Mouse (Mus musculus) heart, adult 2 months (tissue): ENCODE measurements around the gene Zswim5. TPM values are rescaled to one million over a fixed set of nuclear protein-coding genes. Genes with fewer than 3 reads are reported as not detected.

Source experiments
- DNase-seq, 2 experiments: peaks; one replicate each; pipeline ENCODE4 v3.0.0; 2021
- H3K27ac ChIP-seq: fragments of 200-600 bp; 2 replicates; pipeline ENCODE4 v1.8.1; 2022
- H3K27me3 ChIP-seq: fragments of 200-500 bp; 2 replicates; pipeline ENCODE4 v1.6.1; 2012; ENCODE audit warnings: mild to moderate bottlenecking, low read length, inconsistent platforms, mixed read lengths; ENCODE audit not compliant: control insufficient read depth, insufficient read depth
- H3K36me3 ChIP-seq: fragments of 200-500 bp; 2 replicates; pipeline ENCODE4 v1.6.1; 2012; ENCODE audit warnings: low read length, inconsistent platforms; ENCODE audit not compliant: control insufficient read depth, insufficient read depth
- H3K4me1 ChIP-seq: fragments of 200-500 bp; 2 replicates; pipeline ENCODE4 v1.6.1; 2011; ENCODE audit warnings: low read length; ENCODE audit not compliant: control insufficient read depth, insufficient read depth
- H3K4me3 ChIP-seq: fragments of 200-600 bp; 2 replicates; pipeline ENCODE4 v1.8.1; 2022
- H3K79me2 ChIP-seq: fragments of 200-500 bp; replicated peaks from 2 replicates; pipeline ENCODE4 v1.6.1; 2012; ENCODE audit warnings: mild to moderate bottlenecking, inconsistent platforms, low read length, moderate library complexity, mixed read lengths; ENCODE audit not compliant: control insufficient read depth, insufficient read depth
- H3K9ac ChIP-seq: fragments of 200-500 bp; 2 replicates; pipeline ENCODE4 v1.6.1; 2012; ENCODE audit warnings: low read depth, mild to moderate bottlenecking, control low read depth, inconsistent platforms, low read length, mixed read lengths
- CTCF ChIP-seq: fragments of 200-600 bp; IDR thresholded peaks from 2 replicates; pipeline ENCODE4 v1.8.1; 2022; ENCODE audit warnings: antibody characterized with exemption, mild to moderate bottlenecking, moderate library complexity
- EP300 ChIP-seq: fragments of 200-500 bp; IDR thresholded peaks from 2 replicates; pipeline ENCODE4 v1.6.1; 2011; ENCODE audit warnings: low read depth, low read length, control low read depth; ENCODE audit not compliant: insufficient read depth
- POLR2A ChIP-seq: fragments of 200-500 bp; IDR thresholded peaks from 2 replicates; pipeline ENCODE4 v1.6.1; 2011; ENCODE audit warnings: mild to moderate bottlenecking, low read depth, low read length, control low read depth; ENCODE audit not compliant: insufficient read depth
- WGBS: fragments of 180-500 bp; shearing (Covaris S2); methylation state at CpG from one replicate; pipeline ENCODE4 v1.1.7; 2018; 5-methylcytosine and 5-hydroxymethylcytosine counted together
- intact Hi-C: fragments of 180-260 bp; cut with DNase I; formaldehyde crosslinking; loops from one replicate; pipeline ENCODE4 v1.15.1; 2025
- polyA plus RNA-seq: library from polyadenylated mRNA; depleted of rRNA; stranded (reverse); fragments of >200 nt; gene quantifications from 2 replicates; pipeline ENCODE4 v1.2.3, GENCODE M21; 2012; rRNA removed
- total RNA-seq, 2 experiments: library from RNA; stranded (reverse); gene quantifications; 2 replicates each; pipeline ENCODE4 v1.2.3; 2021

Zswim5 gene
- total and polyA plus RNA-seq, 3 experiments = 0.86 to 1.0 (median 1.0) TPM

DNA sequence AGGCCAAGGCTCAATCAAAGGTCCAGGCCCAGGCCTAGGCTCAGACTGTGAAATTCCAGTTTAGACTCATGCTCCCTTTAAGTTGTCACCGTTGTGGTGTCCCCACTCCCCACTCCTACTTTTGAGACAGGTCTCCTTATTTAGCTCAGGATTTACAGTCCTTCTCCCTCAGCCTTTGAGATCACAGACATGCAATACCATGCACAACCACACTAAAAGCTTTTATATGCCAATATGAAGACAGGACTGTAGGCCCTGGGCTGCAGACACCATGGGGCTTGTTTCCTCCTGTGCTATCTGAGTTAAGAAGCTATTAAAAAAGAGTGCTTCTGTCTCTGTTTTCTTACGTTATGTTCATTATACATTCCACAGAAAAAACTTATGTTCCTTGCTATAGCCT lies 140.6 kb downstream of the Zswim5 start:
- H3K9ac ChIP-seq = no peak overlapping the region
- no peaks in the 10 kb centered on the region for H3K79me2 ChIP-seq
- no peak overlapping the region for H3K4me3 ChIP-seq
- no peaks in the 10 kb centered on the region for H3K4me1 ChIP-seq
- no peak overlapping the region for H3K27ac ChIP-seq
- TF ChIP-seq CTCF (0 out of 2 replicates have a peak, but pooled peaks have one; percentile 7), EP300 (no peak), POLR2A (no peak)
- no peaks in the 10 kb centered on the region for H3K27me3 ChIP-seq
- intact Hi-C loops = loop anchor here (2.0 to 5.0 kb wide), 2 partner anchors 23 to 105 kb away; partner anchors contain the start of genes Hectd3 and Urod
- WGBS = 85% methylated on average over 2 of the region's 2 CpGs
- DNase-seq = no peak
- H3K36me3 ChIP-seq = no peaks in the 10 kb centered on the region

GRCm38 (mm10) chr4:117018327-117018726 lies 141.2 kb downstream of the Zswim5 start:
- H3K79me2 ChIP-seq = no peaks in the 10 kb centered on the region
- no peak overlapping the region for H3K27ac ChIP-seq
- TF ChIP-seq POLR2A (no peak), EP300 (no peak), CTCF (no peak)
- H3K36me3 ChIP-seq = no peaks in the 10 kb centered on the region
- intact Hi-C loops = loop anchor here (2.0 to 5.0 kb wide), 2 partner anchors 24 to 104 kb away; partner anchors contain the start of genes Hectd3 and Urod
- H3K4me1 ChIP-seq = no peaks in the 10 kb centered on the region
- no peak overlapping the region for H3K4me3 ChIP-seq
- no peak overlapping the region for H3K9ac ChIP-seq
- no peak for DNase-seq
- 87% methylated on average over 7 of the region's 7 CpGs for WGBS
- H3K27me3 ChIP-seq = no peaks in the 10 kb centered on the region

GRCm38 (mm10) chr4:117019206-117020134 lies 142.3 kb downstream of the Zswim5 start, which contains the start of gene Eif2b3:
Gene Eif2b3 (plus strand): TSS chr4:117019402.
- TF ChIP-seq CTCF = peak; percentile 30
- TF ChIP-seq POLR2A = peak; percentile 78
- TF ChIP-seq EP300 = 0 out of 2 replicates have a peak, but pooled peaks have one; percentile 35
- Histone ChIP-seq H3K4me1 (no peaks in the 10 kb centered on the region), H3K36me3 (no peaks in the 10 kb centered on the region), H3K27ac (peak within 1 kb of the TSS; percentile 70), H3K27me3 (no peaks in the 10 kb centered on the region), H3K79me2 (no peaks in the 10 kb centered on the region), H3K9ac (peak within 1 kb of the TSS; percentile 91), H3K4me3 (peak within 1 kb of the TSS; percentile 76)
- DNase-seq = peak; percentile 92
- WGBS = under 1% methylated on average over 61 of the region's 61 CpGs
- intact Hi-C loops = loop anchor here (2.0 to 5.0 kb wide), 2 partner anchors 25 to 103 kb away; partner anchors contain the start of genes Hectd3 and Urod

GRCm38 (mm10) chr4:117023469-117023868 lies 146.3 kb downstream of the Zswim5 start:
- Histone ChIP-seq H3K4me3 (no peak overlapping the region), H3K4me1 (no peaks in the 10 kb centered on the region), H3K27ac (no peak overlapping the region), H3K79me2 (no peaks in the 10 kb centered on the region), H3K9ac (no peak overlapping the region), H3K36me3 (no peaks in the 10 kb centered on the region), H3K27me3 (no peaks in the 10 kb centered on the region)
- 92% methylated on average over 4 of the region's 4 CpGs for WGBS
- intact Hi-C loops = no loop called here
- DNase-seq = no peak
- TF ChIP-seq POLR2A (no peak), CTCF (no peak), EP300 (no peak)

- 97% methylated on average over 1 of the region's 1 CpGs for WGBS
- intact Hi-C loops = no loop called here
- Histone ChIP-seq H3K9ac (no peak overlapping the region), H3K27ac (no peak overlapping the region), H3K36me3 (no peaks in the 10 kb centered on the region), H3K4me3 (no peak overlapping the region), H3K79me2 (no peaks in the 10 kb centered on the region; the same call in 1 of the 2 replicates), H3K4me1 (no peaks in the 10 kb centered on the region), H3K27me3 (no peaks in the 10 kb centered on the region)
- TF ChIP-seq POLR2A (no peak), CTCF (peak; percentile 46), EP300 (no peak)
- DNase-seq = no peak
Measured at GRCm38 (mm10) chr4:117031105-117031504, 153.9 kb downstream of the Zswim5 start.

Other genes with a start within 250 kb of the Zswim5 start
- gene Nasp, start 249.4 kb upstream of the Zswim5 start, total RNA-seq = 10 to 100 TPM; 16.9 to 18.3 TPM
- gene Nasp, start 249.4 kb upstream of the Zswim5 start, polyA plus RNA-seq = 3.0 and 7.1 TPM in 2 replicates
- gene Akr1a1, start 225.7 kb upstream of the Zswim5 start, total RNA-seq = 100 to 1,000 TPM; 281 to 289 TPM
- gene Akr1a1, start 225.7 kb upstream of the Zswim5 start, polyA plus RNA-seq = 247 and 371 TPM in 2 replicates
- gene Prdx1, start 191.8 kb upstream of the Zswim5 start, total RNA-seq = 100 to 1,000 TPM; 447 to 516 TPM
- 168 and 392 TPM in 2 replicates for gene Prdx1, start 191.8 kb upstream of the Zswim5 start, polyA plus RNA-seq
- 10 to 100 TPM; 55.6 to 66.3 TPM for gene Mmachc, start 169.0 kb upstream of the Zswim5 start, total RNA-seq
- gene Mmachc, start 169.0 kb upstream of the Zswim5 start, polyA plus RNA-seq = 66.8 and 95.1 TPM in 2 replicates
- 1 to 10 TPM; 4.3 to 5.5 TPM for gene Ccdc163, start 168.9 kb upstream of the Zswim5 start, total RNA-seq
- gene Ccdc163, start 168.9 kb upstream of the Zswim5 start, polyA plus RNA-seq = 17.2 and 30.9 TPM in 2 replicates
- gene Tesk2, start 156.4 kb upstream of the Zswim5 start, total RNA-seq = 1 to 10 TPM; 1.6 to 2.3 TPM
- gene Tesk2, start 156.4 kb upstream of the Zswim5 start, polyA plus RNA-seq = 1.5 and 3.0 TPM in 2 replicates
- gene Toe1, start 69.7 kb upstream of the Zswim5 start, total RNA-seq = 1 to 10 TPM; 5.7 to 8.6 TPM
- 12.3 and 15.3 TPM in 2 replicates for gene Toe1, start 69.7 kb upstream of the Zswim5 start, polyA plus RNA-seq
- gene Mutyh, start 69.7 kb upstream of the Zswim5 start, total RNA-seq = 1 to 10 TPM; 1.2 to 1.5 TPM
- gene Mutyh, start 69.7 kb upstream of the Zswim5 start, polyA plus RNA-seq = 3.5 and 3.7 TPM in 2 replicates
- gene Hpdl, start 55.7 kb upstream of the Zswim5 start, total RNA-seq = 1 to 10 TPM; 3.9 to 4.8 TPM
- gene Hpdl, start 55.7 kb upstream of the Zswim5 start, polyA plus RNA-seq = 4.0 and 4.3 TPM in 2 replicates
- 10 to 100 TPM; 86.7 to 91.9 TPM for gene Urod, start 117.0 kb downstream of the Zswim5 start, total RNA-seq
- gene Urod, start 117.0 kb downstream of the Zswim5 start, polyA plus RNA-seq = 77.1 and 117 TPM in 2 replicates
- 10 to 100 TPM; 14.0 to 20.6 TPM for gene Hectd3, start 117.9 kb downstream of the Zswim5 start, total RNA-seq
- gene Hectd3, start 117.9 kb downstream of the Zswim5 start, polyA plus RNA-seq = 28.4 and 31.0 TPM in 2 replicates
- gene Eif2b3, start 142.0 kb downstream of the Zswim5 start, total RNA-seq = 10 to 100 TPM; 12.0 to 14.6 TPM
- gene Eif2b3, start 142.0 kb downstream of the Zswim5 start, polyA plus RNA-seq = 7.9 and 11.6 TPM in 2 replicates
- under 1 TPM; 0.70 to 0.86 TPM for gene Ptch2, start 218.7 kb downstream of the Zswim5 start, total RNA-seq
- gene Ptch2, start 218.7 kb downstream of the Zswim5 start, polyA plus RNA-seq = 2.4 and 3.2 TPM in 2 replicates
- gene Btbd19, start 248.3 kb downstream of the Zswim5 start, total RNA-seq = 1 to 10 TPM; 2.9 to 3.2 TPM
- gene Btbd19, start 248.3 kb downstream of the Zswim5 start, polyA plus RNA-seq = 6.6 and 12.2 TPM in 2 replicates
- gene Tctex1d4, start 249.4 kb downstream of the Zswim5 start, total RNA-seq = not detected
- gene Tctex1d4, start 249.4 kb downstream of the Zswim5 start, polyA plus RNA-seq = 0.29 and 4.2 TPM in 2 replicates